Mouse (Mus musculus): Measurements from ENCODE around the gene Rogdi. TPM values are rescaled to one million over a fixed set of nuclear protein-coding genes. Genes with fewer than 3 reads are reported as not detected.

The Rogdi gene
- 56.5 and 60.2 TPM in 2 replicates for polyA plus RNA-seq (2014; fragmentation: Nextera tagmentation; extraction: Ambion mirVana)

DNA sequence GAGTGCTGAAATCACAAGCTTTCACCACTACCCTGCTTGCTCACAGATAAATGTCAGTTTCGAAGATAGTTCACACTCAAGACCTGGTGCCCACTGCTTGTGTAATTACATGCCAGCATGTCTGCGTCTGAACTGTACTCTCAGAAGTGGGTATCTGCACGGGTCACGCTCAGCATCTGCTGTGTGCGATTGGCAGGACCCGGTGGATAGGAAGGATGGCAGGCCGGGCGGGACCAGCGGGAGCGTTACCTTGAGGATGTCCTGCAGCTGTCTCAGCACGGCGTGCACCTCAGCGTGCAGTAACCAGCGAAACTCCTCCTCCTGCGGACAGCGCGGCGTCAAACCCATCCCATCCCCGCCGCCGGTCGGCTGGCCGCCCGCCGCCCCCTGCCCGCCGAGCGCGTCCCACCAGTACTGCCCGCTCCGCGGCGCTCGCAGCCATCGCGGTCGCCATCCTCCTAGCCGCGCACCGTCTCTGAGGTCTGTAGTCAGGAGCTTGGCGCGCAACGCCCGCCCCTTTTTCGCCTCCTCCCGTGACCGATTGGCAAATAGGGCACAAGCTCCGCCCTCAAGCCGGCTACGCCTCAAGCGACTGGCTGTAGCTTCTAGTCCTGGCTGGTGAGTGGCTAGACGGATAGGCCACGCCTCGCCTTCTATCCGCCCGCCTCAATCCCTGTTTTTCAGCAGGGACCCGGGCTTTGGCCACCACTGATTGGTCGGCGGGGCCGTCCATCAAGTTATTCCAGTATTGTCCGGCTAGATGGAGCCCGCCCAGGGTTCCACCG, at the start of gene Rogdi:
Gene Rogdi, minus strand, starts transcription at position 500 of the 785 bp plus-strand sequence.
- peak; percentile 98 for ATAC-seq (replicated peaks; ENCODE audit: insufficient number of reproducible peaks, low FRiP score, low TSS enrichment, low read depth)
- Histone ChIP-seq H3K4me3 (ENCODE audit: low read depth, low read length) (peak within 1 kb of the TSS; percentile 58), H3K4me1 (ENCODE audit: control insufficient read depth, insufficient read depth, low read length) (no peaks in the 10 kb centered on the region), H3K4me2 (ENCODE audit: low read depth, low read length) (peak within 1 kb of the TSS; percentile 79), H3K27me3 (ENCODE audit: control insufficient read depth, insufficient read depth, low read length) (no peaks in the 10 kb centered on the region), H3K9me3 (replicated peaks; ENCODE audit: control insufficient read depth, low read length) (no peaks in the 10 kb centered on the region), H3K9ac (replicated peaks; ENCODE audit: low read length) (peak within 1 kb of the TSS; percentile 61), H3K36me3 (replicated peaks; ENCODE audit: control insufficient read depth, insufficient read depth, low read depth, low read length) (peaks cover 3% of the 10 kb centered on the region; the same call in 1 of the 2 replicates), H3K27ac (replicated peaks; ENCODE audit: low read depth, low read length) (no peak within 1 kb of the TSS)
- under 1% methylated on average over 62 of the region's 63 CpGs for WGBS
- peak; percentile 99 for DNase-seq (ENCODE audit: low spot score)

DNA sequence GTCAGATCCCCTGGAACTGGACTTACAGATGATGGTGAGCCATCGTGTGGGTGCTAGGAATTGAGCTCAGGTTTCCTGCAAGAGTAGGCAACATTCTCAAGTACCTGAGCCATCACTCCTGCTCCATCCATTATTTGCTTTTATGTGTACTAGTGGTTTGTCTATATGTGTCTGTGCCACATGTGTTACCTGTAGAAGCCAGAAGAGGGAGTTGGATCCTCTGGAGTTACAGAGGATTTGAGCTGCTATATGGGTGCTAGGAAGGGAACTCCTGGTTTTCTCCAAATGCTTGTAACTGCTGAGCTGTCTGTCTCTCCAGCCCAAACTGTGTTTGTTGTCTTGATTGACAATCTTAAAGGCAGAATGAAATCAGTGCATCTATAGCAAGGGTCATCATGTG, 44.8 kb upstream of the Rogdi start:
- no peak overlapping the region for H3K27ac ChIP-seq (replicated peaks; ENCODE audit: low read depth, low read length)
- no peak overlapping the region for H3K4me2 ChIP-seq (ENCODE audit: low read depth, low read length)
- H3K4me1 ChIP-seq (ENCODE audit: control insufficient read depth, insufficient read depth, low read length), result no peaks in the 10 kb centered on the region
- no peaks in the 10 kb centered on the region for H3K9me3 ChIP-seq (replicated peaks; ENCODE audit: control insufficient read depth, low read length)
- no peaks in the 10 kb centered on the region for H3K27me3 ChIP-seq (ENCODE audit: control insufficient read depth, insufficient read depth, low read length)
- 65% methylated on average over 1 of the region's 1 CpGs for WGBS
- no peak overlapping the region for H3K9ac ChIP-seq (replicated peaks; ENCODE audit: low read length)
- no peak overlapping the region for H3K4me3 ChIP-seq (ENCODE audit: low read depth, low read length)
- H3K36me3 ChIP-seq (replicated peaks; ENCODE audit: control insufficient read depth, insufficient read depth, low read depth, low read length), result peaks cover 3% of the 10 kb centered on the region; the same call in 1 of the 2 replicates
- peak; percentile 20 for DNase-seq (ENCODE audit: low spot score)
- no peak for ATAC-seq (replicated peaks; ENCODE audit: insufficient number of reproducible peaks, low FRiP score, low TSS enrichment, low read depth)

DNA sequence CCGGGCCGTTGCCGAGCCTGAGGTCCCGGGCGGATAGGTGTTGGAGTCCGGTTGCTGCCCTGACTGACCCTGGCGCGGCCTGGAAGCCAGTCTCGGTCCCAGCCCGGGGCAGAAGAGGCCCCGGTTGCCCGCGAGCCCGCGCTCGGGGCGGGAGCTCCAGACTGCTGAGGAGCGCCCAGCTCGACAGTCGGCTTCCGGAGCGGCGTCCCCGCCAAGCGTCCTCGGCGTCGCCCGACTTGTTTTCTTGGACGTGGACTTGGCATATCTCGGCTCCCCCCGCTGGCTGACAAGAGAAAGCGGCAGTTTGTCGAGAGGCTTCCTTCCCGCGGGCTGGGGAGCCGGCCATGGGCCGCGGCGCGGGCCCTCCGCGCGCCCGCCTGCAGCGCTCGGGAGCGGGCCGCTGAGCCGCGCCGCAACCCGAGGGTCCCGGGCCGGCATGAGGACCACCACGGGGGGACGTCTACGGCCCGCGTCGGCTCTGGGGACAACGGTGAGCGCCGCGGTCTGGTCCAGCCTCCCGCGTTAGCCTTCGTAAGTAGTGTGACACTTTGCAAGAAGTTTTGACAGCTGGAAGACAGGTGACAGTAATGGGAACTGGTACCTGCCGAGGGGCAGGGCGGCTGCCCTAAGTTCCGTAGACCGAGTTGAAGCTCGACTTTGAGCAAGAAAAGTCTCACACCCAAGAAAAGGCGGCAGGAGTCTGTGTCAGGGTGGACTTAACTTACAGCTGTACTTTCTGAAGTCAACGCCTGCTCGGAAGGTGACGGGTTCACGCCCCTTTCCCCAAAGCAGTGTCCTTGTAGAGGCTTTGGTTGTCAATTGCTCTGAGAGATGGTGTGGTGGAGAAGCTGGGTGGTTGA, 37.1 kb upstream of the Rogdi start:
- peaks cover 7% of the 10 kb centered on the region for H3K36me3 ChIP-seq (replicated peaks; ENCODE audit: control insufficient read depth, insufficient read depth, low read depth, low read length)
- H3K9ac ChIP-seq (replicated peaks; ENCODE audit: low read length), result peak overlapping the region; percentile 86
- no peaks in the 10 kb centered on the region for H3K9me3 ChIP-seq (replicated peaks; ENCODE audit: control insufficient read depth, low read length)
- WGBS, result under 1% methylated on average over 72 of the region's 78 CpGs
- H3K4me3 ChIP-seq (ENCODE audit: low read depth, low read length), result peak overlapping the region; percentile 81
- ATAC-seq (replicated peaks; ENCODE audit: insufficient number of reproducible peaks, low FRiP score, low TSS enrichment, low read depth) (peak; percentile 74), DNase-seq (ENCODE audit: low spot score) (peak; percentile 70)
- peak overlapping the region; percentile 94 for H3K27ac ChIP-seq (replicated peaks; ENCODE audit: low read depth, low read length)
- H3K4me1 ChIP-seq (ENCODE audit: control insufficient read depth, insufficient read depth, low read length), result no peaks in the 10 kb centered on the region
- H3K4me2 ChIP-seq (ENCODE audit: low read depth, low read length), result peak overlapping the region; percentile 85
- H3K27me3 ChIP-seq (ENCODE audit: control insufficient read depth, insufficient read depth, low read length), result no peaks in the 10 kb centered on the region

DNA sequence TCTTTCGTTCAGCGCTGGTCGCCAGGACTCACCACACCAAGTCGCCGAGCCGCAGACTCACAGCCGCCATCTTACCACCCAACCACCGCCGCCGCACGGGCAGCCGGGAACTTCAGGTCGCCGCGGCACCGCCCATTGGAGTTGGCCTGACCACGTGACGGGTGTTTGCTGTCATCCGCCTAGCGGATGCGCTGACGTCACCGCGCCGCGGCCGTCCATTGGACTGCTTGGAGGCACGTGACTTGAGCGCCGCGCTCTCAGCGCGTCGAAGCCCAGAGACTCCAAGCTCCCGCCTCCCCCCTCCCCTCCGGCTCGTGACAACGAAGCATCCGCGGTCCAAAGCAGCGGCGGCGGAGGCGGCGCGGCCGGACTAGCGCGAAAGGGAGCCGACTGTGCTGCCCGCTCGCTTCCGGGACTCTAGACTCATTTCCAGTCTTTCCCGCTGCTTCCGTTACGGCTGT, 36.5 kb upstream of the Rogdi start, which contains the start of the genes Glyr1 and Ubn1:
Gene Glyr1, minus strand, starts transcription at position 90 of the 461 bp plus-strand sequence.
Gene Ubn1, plus strand, starts transcription at position 284 of the 461 bp plus-strand sequence.
- H3K9ac ChIP-seq (replicated peaks; ENCODE audit: low read length), result peak within 1 kb of the TSS; percentile 86
- under 1% methylated on average over 55 of the region's 56 CpGs for WGBS
- DNase-seq (ENCODE audit: low spot score), result peak; percentile 99
- peak within 1 kb of the TSS; percentile 85 for H3K4me2 ChIP-seq (ENCODE audit: low read depth, low read length)
- no peaks in the 10 kb centered on the region for H3K9me3 ChIP-seq (replicated peaks; ENCODE audit: control insufficient read depth, low read length)
- no peaks in the 10 kb centered on the region for H3K27me3 ChIP-seq (ENCODE audit: control insufficient read depth, insufficient read depth, low read length)
- peaks cover 6% of the 10 kb centered on the region for H3K36me3 ChIP-seq (replicated peaks; ENCODE audit: control insufficient read depth, insufficient read depth, low read depth, low read length)
- no peaks in the 10 kb centered on the region for H3K4me1 ChIP-seq (ENCODE audit: control insufficient read depth, insufficient read depth, low read length)
- peak within 1 kb of the TSS; percentile 81 for H3K4me3 ChIP-seq (ENCODE audit: low read depth, low read length)
- peak; percentile 99 for ATAC-seq (replicated peaks; ENCODE audit: insufficient number of reproducible peaks, low FRiP score, low TSS enrichment, low read depth)
- peak within 1 kb of the TSS; percentile 94 for H3K27ac ChIP-seq (replicated peaks; ENCODE audit: low read depth, low read length)

DNA sequence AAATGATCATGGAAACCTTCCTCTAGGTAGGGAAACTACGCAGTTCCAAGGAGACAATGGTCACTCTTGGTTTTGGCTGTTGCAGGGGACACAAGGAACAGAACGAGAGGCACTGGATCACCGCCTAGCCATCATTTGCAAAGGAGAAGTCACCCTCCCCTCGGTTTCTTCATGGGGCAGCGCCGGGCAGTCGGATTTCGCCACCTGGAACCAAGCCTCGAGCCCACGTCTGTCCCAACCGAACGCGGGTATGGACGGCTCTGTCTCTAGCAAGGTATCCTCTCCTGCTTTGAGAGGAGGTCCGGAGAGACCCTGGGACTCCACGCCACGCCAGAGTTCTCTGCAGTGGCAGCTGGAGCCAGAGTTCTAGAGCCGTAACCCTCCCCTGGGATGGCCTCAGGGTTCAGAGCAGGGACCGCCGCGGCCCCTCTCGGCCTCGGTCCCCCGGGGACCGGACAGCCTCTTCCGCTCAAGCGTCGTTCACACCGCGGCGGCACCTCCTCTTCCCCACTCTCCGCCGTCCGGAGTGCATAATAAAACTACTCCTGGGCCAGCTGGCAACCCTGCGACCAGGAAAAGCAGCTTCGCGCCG, 35.9 kb upstream of the Rogdi start:
- Histone ChIP-seq H3K27ac (replicated peaks; ENCODE audit: low read depth, low read length) (peak overlapping the region; percentile 81), H3K4me2 (ENCODE audit: low read depth, low read length) (peak overlapping the region; percentile 50), H3K9ac (replicated peaks; ENCODE audit: low read length) (peak overlapping the region; percentile 84), H3K4me3 (ENCODE audit: low read depth, low read length) (peak overlapping the region; percentile 81), H3K27me3 (ENCODE audit: control insufficient read depth, insufficient read depth, low read length) (no peaks in the 10 kb centered on the region), H3K4me1 (ENCODE audit: control insufficient read depth, insufficient read depth, low read length) (no peaks in the 10 kb centered on the region), H3K36me3 (replicated peaks; ENCODE audit: control insufficient read depth, insufficient read depth, low read depth, low read length) (peaks cover 8% of the 10 kb centered on the region), H3K9me3 (replicated peaks; ENCODE audit: control insufficient read depth, low read length) (no peaks in the 10 kb centered on the region)
- ATAC-seq (replicated peaks; ENCODE audit: insufficient number of reproducible peaks, low FRiP score, low TSS enrichment, low read depth) (0 out of 2 replicates have a peak, but pooled peaks have one; percentile 36), DNase-seq (ENCODE audit: low spot score) (no peak)
- 0% methylated on average over 38 of the region's 38 CpGs for whole genome bisulfite sequencing

DNA sequence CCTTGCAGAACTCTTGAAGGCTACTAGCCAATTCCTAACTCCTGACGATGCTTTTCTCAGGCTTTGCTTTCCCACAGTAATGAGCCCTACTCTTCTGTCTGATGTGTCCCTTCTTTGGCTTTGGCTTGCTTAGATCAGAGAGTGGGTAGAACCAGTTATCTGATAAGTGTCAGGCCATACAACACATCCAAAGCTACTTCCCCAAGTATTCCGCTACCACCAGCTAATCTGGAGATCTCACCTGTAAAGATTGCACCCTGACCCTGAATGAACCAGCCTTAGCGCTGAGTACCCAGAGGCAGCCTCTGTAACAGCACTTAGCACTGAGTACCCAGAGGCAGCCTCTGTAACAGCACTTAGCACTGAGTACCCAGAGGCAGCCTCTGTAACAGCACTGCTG, 32.0 kb upstream of the Rogdi start:
- peaks cover 8% of the 10 kb centered on the region for H3K36me3 ChIP-seq (replicated peaks; ENCODE audit: control insufficient read depth, insufficient read depth, low read depth, low read length)
- no peaks in the 10 kb centered on the region for H3K27me3 ChIP-seq (ENCODE audit: control insufficient read depth, insufficient read depth, low read length)
- no peak overlapping the region for H3K9ac ChIP-seq (replicated peaks; ENCODE audit: low read length)
- 96% methylated on average over 3 of the region's 3 CpGs for WGBS
- ATAC-seq (replicated peaks; ENCODE audit: insufficient number of reproducible peaks, low FRiP score, low TSS enrichment, low read depth) (no peak), DNase-seq (ENCODE audit: low spot score) (no peak)
- H3K4me3 ChIP-seq (ENCODE audit: low read depth, low read length), result no peak overlapping the region
- no peak overlapping the region for H3K27ac ChIP-seq (replicated peaks; ENCODE audit: low read depth, low read length)
- H3K9me3 ChIP-seq (replicated peaks; ENCODE audit: control insufficient read depth, low read length), result no peaks in the 10 kb centered on the region
- no peak overlapping the region for H3K4me2 ChIP-seq (ENCODE audit: low read depth, low read length)
- H3K4me1 ChIP-seq (ENCODE audit: control insufficient read depth, insufficient read depth, low read length), result no peaks in the 10 kb centered on the region

DNA sequence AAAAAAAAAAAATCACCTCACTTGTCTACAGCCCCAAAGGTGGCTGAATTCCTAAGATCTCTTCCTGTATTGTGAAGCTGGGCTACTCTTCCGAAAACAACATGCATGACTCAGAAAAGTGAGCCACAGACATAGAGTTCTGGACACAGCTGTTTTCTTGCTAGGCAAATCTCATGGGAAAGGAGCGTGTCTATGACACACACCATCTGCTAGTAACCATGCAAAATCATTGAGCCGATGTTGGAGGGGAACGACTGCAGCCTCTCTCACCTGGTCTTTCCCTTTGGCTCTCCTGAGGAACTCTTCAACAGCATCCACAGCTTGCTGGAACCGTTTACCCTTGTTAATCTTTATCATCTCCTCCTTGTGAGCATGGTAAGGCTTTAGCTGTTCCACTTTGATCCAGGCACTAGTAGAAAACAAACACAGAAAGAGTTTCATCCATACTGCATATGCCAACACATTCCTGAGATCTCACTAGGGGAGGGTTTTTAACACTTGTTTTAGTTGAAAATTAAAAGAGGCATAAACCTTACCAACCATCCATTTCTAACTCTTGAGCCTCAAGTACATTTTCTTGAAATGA, 23.4 kb upstream of the Rogdi start:
- Histone ChIP-seq H3K4me1 (ENCODE audit: control insufficient read depth, insufficient read depth, low read length) (no peaks in the 10 kb centered on the region), H3K4me3 (ENCODE audit: low read depth, low read length) (no peak overlapping the region), H3K36me3 (replicated peaks; ENCODE audit: control insufficient read depth, insufficient read depth, low read depth, low read length) (peaks cover 11% of the 10 kb centered on the region), H3K9ac (replicated peaks; ENCODE audit: low read length) (no peak overlapping the region), H3K4me2 (ENCODE audit: low read depth, low read length) (no peak overlapping the region), H3K27ac (replicated peaks; ENCODE audit: low read depth, low read length) (no peak overlapping the region), H3K9me3 (replicated peaks; ENCODE audit: control insufficient read depth, low read length) (no peaks in the 10 kb centered on the region), H3K27me3 (ENCODE audit: control insufficient read depth, insufficient read depth, low read length) (no peaks in the 10 kb centered on the region)
- ATAC-seq (replicated peaks; ENCODE audit: insufficient number of reproducible peaks, low FRiP score, low TSS enrichment, low read depth), result no peak
- DNase-seq (ENCODE audit: low spot score), result no peak
- 89% methylated on average over 5 of the region's 5 CpGs for WGBS
